Mouse (Mus musculus): Measurements from ENCODE around the gene Lhx3. TPM values are rescaled to one million over a fixed set of nuclear protein-coding genes. Genes with fewer than 3 reads are reported as not detected.

The Lhx3 gene
- total and polyA plus RNA-seq, 3 experiments, result not detected

- H3K4me3 ChIP-seq (replicated peaks in 1 of 3; ENCODE audit: low read depth in 2 of 3, low read length in 2 of 3, poor library complexity in 1 of 3), result no peak overlapping the region
- no peaks in the 10 kb centered on the region for H3K9me3 ChIP-seq (replicated peaks; ENCODE audit: low read length)
- no peaks in the 10 kb centered on the region for H3K36me3 ChIP-seq (replicated peaks in 1 of 2; ENCODE audit: control insufficient read depth in 1 of 2, insufficient read depth in 1 of 2, low read length in 1 of 2)
- dilution Hi-C loops (cut with MboI; ENCODE audit: extremely low pct_ligation_motif_present, extremely low pct_unique_long_range_greater_than_20kb, low sequenced_read_pairs), result no loop called here
- H3K4me1 ChIP-seq (ENCODE audit: control insufficient read depth in 1 of 2, insufficient read depth in 2 of 2), result peaks cover 13 to 22% of the 10 kb centered on the region in 2 experiments
- H3K79me2 ChIP-seq (replicated peaks; ENCODE audit: control insufficient read depth, extremely low read depth, insufficient read depth, poor library complexity, severe bottlenecking), result no peaks in the 10 kb centered on the region
- no peak for TF ChIP-seq RCOR1 (conservative IDR thresholded peaks at IDR 0.05; ENCODE audit: low read depth, low read length)
- no peak for TF ChIP-seq UBTF (IDR thresholded peaks at IDR 0.05; ENCODE audit: low read depth, low read length)
- no peak for TF ChIP-seq CTCF (conservative IDR thresholded peaks at IDR 0.05 in 1 of 2, IDR thresholded peaks at IDR 0.05 in 1 of 2; ENCODE audit: low read depth in 2 of 2, low read length in 2 of 2)
- no peak for TF ChIP-seq ELF1 (IDR thresholded peaks at IDR 0.05; ENCODE audit: low read depth, low read length)
- TF ChIP-seq NELFE (IDR thresholded peaks at IDR 0.05; ENCODE audit: low read depth, low read length), result no peak
- no peak for TF ChIP-seq MXI1 (IDR thresholded peaks at IDR 0.05; ENCODE audit: low read depth, low read length)
- no peak for TF ChIP-seq USF1 (IDR thresholded peaks at IDR 0.05; ENCODE audit: low read depth, low read length)
- TF ChIP-seq PAX5 (IDR thresholded peaks at IDR 0.05; ENCODE audit: low read length), result no peak
- no peak overlapping the region for H3K9ac ChIP-seq (ENCODE audit: insufficient read depth, low read depth)
- DNase-seq (ENCODE audit: extremely low read depth), result no peak
- in situ Hi-C loops (cut with MboI; ENCODE audit: low pct_ligation_motif_present, low pct_unique_long_range_greater_than_20kb, low sequenced_read_pairs), result no loop called here
- H3K27ac ChIP-seq (ENCODE audit: insufficient read depth, low read depth), result no peak overlapping the region
- H3K27me3 ChIP-seq (replicated peaks), result peaks cover 53% of the 10 kb centered on the region
- no peak overlapping the region for H3K4me2 ChIP-seq (ENCODE audit: insufficient read depth, low read depth, poor library complexity, severe bottlenecking)
These were observed 13.3 kb downstream of the Lhx3 start for GRCm38 (mm10) chr2:26194552-26195339.

GRCm38 (mm10) chr2:26188517-26188916 lies 19.6 kb downstream of the Lhx3 start:
- dilution Hi-C loops (cut with MboI; ENCODE audit: extremely low pct_ligation_motif_present, extremely low pct_unique_long_range_greater_than_20kb, low sequenced_read_pairs) (no loop called here), in situ Hi-C loops (cut with MboI; ENCODE audit: low pct_ligation_motif_present, low pct_unique_long_range_greater_than_20kb, low sequenced_read_pairs) (no loop called here)
- Histone ChIP-seq H3K79me2 (replicated peaks; ENCODE audit: control insufficient read depth, extremely low read depth, insufficient read depth, poor library complexity, severe bottlenecking) (no peaks in the 10 kb centered on the region), H3K9ac (ENCODE audit: insufficient read depth, low read depth) (no peak overlapping the region), H3K27me3 (replicated peaks) (peaks cover 37% of the 10 kb centered on the region), H3K36me3 (replicated peaks in 1 of 2; ENCODE audit: control insufficient read depth in 1 of 2, insufficient read depth in 1 of 2, low read length in 1 of 2) (no peaks in the 10 kb centered on the region), H3K4me3 (replicated peaks in 1 of 3; ENCODE audit: low read depth in 2 of 3, low read length in 2 of 3, poor library complexity in 1 of 3) (no peak overlapping the region), H3K27ac (ENCODE audit: insufficient read depth, low read depth) (no peak overlapping the region), H3K4me2 (ENCODE audit: insufficient read depth, low read depth, poor library complexity, severe bottlenecking) (no peak overlapping the region), H3K4me1 (ENCODE audit: control insufficient read depth in 1 of 2, insufficient read depth in 2 of 2) (peaks cover 7% of the 10 kb centered on the region in 2 experiments), H3K9me3 (replicated peaks; ENCODE audit: low read length) (no peaks in the 10 kb centered on the region)
- peak; percentile 41 for DNase-seq (ENCODE audit: extremely low read depth)
- peak; percentile 46 for TF ChIP-seq EP300 (IDR thresholded peaks at IDR 0.05; ENCODE audit: low read length)
- peak; percentile 30; the same call in 1 of the 2 replicates for TF ChIP-seq IRF4 (IDR thresholded peaks at IDR 0.05; ENCODE audit: low read depth, low read length)
- TF ChIP-seq NRF1 (IDR thresholded peaks at IDR 0.05; ENCODE audit: low read depth, low read length), result no peak
- peak; percentile 32 for TF ChIP-seq BHLHE40 (IDR thresholded peaks at IDR 0.05; ENCODE audit: low read depth, low read length)

GRCm38 (mm10) chr2:26184352-26184751 lies 23.7 kb downstream of the Lhx3 start:
- DNase-seq (ENCODE audit: extremely low read depth), result no peak
- Histone ChIP-seq H3K79me2 (replicated peaks; ENCODE audit: control insufficient read depth, extremely low read depth, insufficient read depth, poor library complexity, severe bottlenecking) (no peaks in the 10 kb centered on the region), H3K4me2 (ENCODE audit: insufficient read depth, low read depth, poor library complexity, severe bottlenecking) (no peak overlapping the region), H3K4me3 (replicated peaks in 1 of 3; ENCODE audit: low read depth in 2 of 3, low read length in 2 of 3, poor library complexity in 1 of 3) (no peak overlapping the region), H3K9ac (ENCODE audit: insufficient read depth, low read depth) (no peak overlapping the region), H3K36me3 (replicated peaks in 1 of 2; ENCODE audit: control insufficient read depth in 1 of 2, insufficient read depth in 1 of 2, low read length in 1 of 2) (no peaks in the 10 kb centered on the region), H3K27me3 (replicated peaks) (peaks cover 29% of the 10 kb centered on the region), H3K9me3 (replicated peaks; ENCODE audit: low read length) (no peaks in the 10 kb centered on the region), H3K27ac (ENCODE audit: insufficient read depth, low read depth) (no peak overlapping the region), H3K4me1 (ENCODE audit: control insufficient read depth in 1 of 2, insufficient read depth in 2 of 2) (peaks cover 7% of the 10 kb centered on the region in 2 experiments)
- dilution Hi-C loops (cut with MboI; ENCODE audit: extremely low pct_ligation_motif_present, extremely low pct_unique_long_range_greater_than_20kb, low sequenced_read_pairs) (no loop called here), in situ Hi-C loops (cut with MboI; ENCODE audit: low pct_ligation_motif_present, low pct_unique_long_range_greater_than_20kb, low sequenced_read_pairs) (no loop called here)
- TF ChIP-seq NELFE (IDR thresholded peaks at IDR 0.05; ENCODE audit: low read depth, low read length) (no peak), MYC (IDR thresholded peaks at IDR 0.05; ENCODE audit: low read depth, low read length) (no peak), ZKSCAN1 (IDR thresholded peaks at IDR 0.05; ENCODE audit: borderline replicate concordance, low read depth, low read length) (no peak), JUND (conservative IDR thresholded peaks at IDR 0.05; ENCODE audit: low read depth, low read length) (no peak), JUN (IDR thresholded peaks at IDR 0.05; ENCODE audit: insufficient read depth, low read depth, low read length) (no peak), SIN3A (IDR thresholded peaks at IDR 0.05; ENCODE audit: low read length) (no peak), RCOR1 (conservative IDR thresholded peaks at IDR 0.05; ENCODE audit: low read depth, low read length) (no peak), MXI1 (IDR thresholded peaks at IDR 0.05; ENCODE audit: low read depth, low read length) (no peak)
